Mouse (Mus musculus): Measurements from ENCODE around the gene Haspin. TPM values are rescaled to one million over a fixed set of nuclear protein-coding genes. Genes with fewer than 3 reads are reported as not detected.

The Haspin gene
- total RNA-seq (2021): 1 to 10 TPM in 1 of 2 experiments, under 1 TPM in 1; 0.81 to 1.3 TPM
- long read RNA-seq, experiment 1, partial matches to known transcripts: 0 of 5 reads
- long read RNA-seq, experiment 1, other reads (novel, unspliced or antisense): 1 of 5 reads
- long read RNA-seq, experiment 2, partial matches to known transcripts: 0 of 3 reads
- long read RNA-seq, experiment 2, other reads (novel, unspliced or antisense): 0 of 3 reads

DNA sequence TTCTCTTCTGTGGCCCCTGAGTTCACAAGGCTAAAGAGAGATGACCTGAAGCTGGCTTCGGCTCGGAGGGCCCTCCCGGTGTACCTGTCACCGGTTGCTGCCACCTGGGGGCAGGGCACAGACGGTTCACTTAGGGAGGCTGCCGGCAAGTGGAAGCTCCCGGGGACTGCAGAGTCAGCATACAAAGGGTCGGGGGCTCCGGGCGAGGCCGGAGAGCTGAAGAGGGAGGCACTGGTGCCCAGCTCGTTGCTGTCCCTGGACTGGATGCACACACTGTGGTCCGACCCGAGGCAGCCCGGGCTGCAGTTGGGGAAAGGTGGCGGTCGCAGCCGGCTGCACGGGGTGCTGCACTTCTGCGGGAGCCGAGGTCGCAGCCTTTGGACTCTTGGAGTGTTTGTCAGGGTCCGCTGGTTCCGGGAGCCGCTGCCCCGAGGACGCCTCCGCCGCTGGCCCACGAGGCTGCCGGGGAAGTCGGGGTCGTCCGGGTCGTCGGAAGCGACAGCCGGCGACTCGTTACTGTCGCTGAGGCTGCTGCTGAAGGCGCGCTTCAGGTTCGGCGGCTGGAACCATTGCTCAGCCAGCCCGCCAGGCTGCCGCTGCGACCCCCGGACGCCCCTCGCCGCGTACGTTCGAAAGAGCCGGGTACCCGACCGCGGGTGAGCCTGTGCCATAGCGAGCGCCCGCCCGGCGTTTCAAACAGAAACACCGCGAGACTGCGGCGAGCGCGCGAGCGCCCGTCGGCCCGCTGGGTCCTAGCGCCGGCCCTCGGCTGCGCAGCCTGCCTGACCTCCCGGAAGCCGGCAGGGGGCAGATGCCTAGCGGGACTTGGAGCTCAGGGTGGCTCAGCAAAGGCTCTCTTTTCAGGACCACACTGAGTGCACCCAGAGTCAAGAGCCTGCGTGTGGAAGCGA, at the start of gene Haspin:
TSS of gene Haspin (minus strand) at position 704 of the 911 bp plus-strand sequence.
- intact Hi-C loops (cut with DNase I): loop anchor here (2.0 to 5.0 kb wide), 4 partner anchors 21 to 1234 kb away; partner anchors contain the start of genes Emc6 and Tax1bp3
- DNase-seq: peak; percentile 94 to 97

DNA sequence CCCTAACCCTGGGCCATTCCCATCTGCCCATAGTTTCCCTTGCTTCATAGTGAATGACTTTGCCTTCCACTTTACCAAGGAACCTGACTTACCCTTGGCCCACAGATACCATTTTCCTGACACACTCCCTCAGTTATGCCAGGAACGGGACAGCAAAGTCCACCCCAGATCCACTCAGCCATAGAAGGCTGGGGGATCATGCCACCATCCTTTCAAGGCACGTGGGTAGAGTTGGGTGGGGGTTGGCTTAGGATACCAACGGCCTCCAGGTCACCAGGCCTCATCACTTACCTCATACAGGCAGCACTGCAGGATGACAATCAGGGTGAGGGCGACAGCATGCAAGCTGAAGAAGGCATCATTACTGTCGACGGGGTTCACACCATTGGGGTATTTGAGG, 49.1 kb upstream of the Haspin start:
- intact Hi-C loops (cut with DNase I): no loop called here
- no peak for DNase-seq

DNA sequence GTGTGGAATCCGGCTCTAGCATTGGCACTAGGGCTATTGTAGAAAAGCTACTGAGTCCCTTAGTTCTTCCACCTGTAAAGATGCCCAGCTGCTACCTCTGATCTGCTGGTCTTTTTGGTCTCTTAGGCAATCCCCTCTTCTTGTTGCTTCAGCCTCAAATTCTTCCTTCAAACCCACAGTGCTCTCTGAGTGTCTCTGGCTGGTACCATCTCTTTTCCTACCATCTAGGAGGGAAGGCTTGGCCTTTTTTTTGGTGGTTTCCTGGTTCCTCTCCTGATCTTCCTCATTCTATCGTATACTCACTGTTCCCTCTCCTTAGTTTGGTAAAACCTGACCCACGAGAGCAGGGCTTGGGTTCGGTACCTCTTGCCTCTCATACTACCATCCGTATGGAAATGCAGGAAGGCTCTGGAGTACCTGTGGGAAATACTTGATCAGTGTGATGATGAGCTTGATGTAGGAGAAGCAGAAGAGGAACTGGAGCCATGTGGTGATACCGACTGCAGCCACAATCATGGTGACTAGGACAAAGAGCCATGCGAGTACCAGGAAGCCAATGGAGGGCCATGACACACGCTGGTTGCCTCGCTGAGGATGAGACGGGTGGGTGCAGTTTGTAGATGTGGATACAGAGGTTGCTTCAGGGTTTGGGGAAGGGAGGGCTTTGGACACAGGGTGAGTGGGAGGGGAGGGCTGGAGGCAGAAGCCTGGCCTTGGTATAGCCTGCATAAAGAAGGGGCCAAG, 48.0 kb upstream of the Haspin start:
- intact Hi-C loops (cut with DNase I): no loop called here
- DNase-seq: no peak

DNA sequence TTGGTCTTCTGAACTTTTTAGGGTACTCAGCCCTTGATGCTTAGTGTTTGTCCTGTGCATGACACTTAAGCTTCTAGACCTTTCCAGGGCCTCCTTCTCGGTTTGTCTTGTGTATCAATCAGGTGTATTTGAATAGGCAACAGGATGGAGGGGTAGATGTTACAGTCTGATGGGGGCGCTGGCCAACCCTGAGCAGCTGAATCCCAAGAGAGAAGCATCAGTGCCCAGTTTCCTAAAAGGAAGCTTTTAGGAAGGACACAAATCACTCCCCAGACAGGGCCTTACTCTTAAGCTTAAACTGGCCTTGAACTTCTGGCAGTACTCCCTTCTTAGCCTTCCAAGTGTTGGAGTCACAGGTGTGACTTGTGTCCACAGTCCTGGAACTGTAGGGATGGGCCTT, 39.8 kb upstream of the Haspin start:
- no peak for DNase-seq
- intact Hi-C loops (cut with DNase I): loop anchor here (5.0 kb wide), 1 partner anchor 41 kb away; the partner anchor contains the start of gene Haspin

DNA sequence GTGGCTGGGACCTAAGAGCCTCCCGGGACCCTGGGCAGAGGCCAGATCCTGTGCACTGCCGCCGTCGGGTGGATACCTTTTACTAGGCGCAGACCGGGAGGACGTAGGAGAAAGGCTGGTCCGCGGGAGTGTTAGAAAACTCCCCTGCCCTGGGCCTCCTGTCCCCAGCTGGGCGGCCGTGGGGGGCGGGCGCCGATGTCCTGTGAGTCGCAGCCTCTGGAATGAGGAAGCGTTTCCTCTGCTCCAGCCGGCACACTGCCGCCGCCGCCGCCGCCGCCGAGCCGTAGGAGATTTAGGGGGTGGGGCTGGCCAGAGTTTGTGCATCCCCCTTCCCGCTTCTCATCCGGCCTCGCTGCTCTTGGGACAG, 39.4 kb upstream of the Haspin start:
- intact Hi-C loops (cut with DNase I): loop anchor here (5.0 kb wide), 1 partner anchor 40 kb away; the partner anchor contains the start of gene Haspin
- DNase-seq: peak; percentile 88 to 90

DNA sequence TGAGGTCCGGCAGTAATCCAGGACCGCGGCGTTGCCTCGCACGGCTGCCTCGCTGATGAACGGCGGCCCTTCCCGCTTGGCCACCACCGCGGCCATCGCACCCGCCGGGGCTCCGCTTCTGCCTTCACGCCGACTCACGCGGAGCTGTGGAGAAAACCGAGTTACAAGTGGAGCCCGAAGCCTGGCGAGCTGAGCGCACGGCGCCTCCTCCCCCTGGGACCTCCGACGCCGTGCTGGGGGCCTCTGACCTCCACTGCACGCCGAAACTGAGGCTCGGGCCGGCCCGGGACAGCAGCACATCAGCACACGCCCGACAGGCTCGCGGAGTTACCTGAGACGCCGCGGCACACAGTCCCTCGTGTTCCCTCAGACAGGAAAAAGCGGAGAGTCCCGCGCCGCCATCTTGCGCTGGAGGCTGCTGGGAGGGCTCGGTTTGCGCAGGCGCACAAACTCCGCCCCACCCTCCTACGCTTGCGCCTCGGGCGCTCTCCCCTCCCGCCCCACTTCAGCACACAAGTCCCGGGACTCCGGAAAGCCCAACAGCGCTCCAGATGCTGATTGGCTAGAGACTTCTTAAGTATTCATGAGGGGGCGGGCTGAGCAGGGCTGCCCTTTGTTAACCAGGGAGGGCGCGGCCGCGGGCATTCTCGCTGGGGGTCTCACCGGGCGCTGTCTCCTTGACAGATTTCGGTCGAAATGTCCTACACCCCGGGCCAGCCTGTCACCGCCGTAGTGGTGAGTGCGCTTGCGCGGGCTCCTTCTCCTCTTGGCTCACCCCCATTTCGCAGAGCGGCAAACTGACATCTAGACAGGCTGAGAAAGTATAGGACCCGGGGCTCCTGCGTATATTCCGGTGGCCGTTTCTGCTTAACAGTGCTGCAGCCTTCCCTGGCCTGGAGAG, 38.8 kb upstream of the Haspin start, which contains the start of the genes Emc6 and Tax1bp3:
TSS of gene Emc6 (minus strand) at position 430 of the 901 bp plus-strand sequence.
TSS of gene Tax1bp3 (plus strand) at position 476 of the 901 bp plus-strand sequence.
- DNase-seq: peak; percentile 97 to 98

DNA sequence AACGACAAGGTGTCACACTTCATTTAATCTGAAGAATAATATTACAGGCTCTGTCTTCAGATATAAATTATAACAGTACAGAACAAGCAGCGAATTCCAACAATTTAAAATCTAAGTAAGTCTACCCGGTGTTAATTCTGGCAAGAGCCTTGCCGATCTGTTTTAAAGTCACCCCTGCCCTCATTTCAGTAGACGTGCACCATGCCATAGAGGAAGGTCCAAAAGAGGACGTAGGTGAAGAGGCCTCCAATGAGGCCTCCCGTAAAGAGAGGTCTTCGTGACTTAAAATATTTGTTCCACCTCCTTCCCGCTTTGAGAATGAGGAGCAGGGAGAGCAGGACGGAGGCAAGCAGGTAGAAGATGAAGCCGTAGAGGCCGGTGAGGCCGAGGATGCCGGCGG, 38.1 kb upstream of the Haspin start:
- intact Hi-C loops (cut with DNase I): loop anchor here (5.0 kb wide), 1 partner anchor 39 kb away; the partner anchor contains the start of gene Haspin
- DNase-seq: no peak

More for the DNA sequence above, 38.8 kb upstream of the Haspin start, which contains the start of the genes Emc6 and Tax1bp3:
- intact Hi-C loops (cut with DNase I): loop anchor here (5.0 kb wide), 1 partner anchor 40 kb away; the partner anchor contains the start of gene Haspin

DNA sequence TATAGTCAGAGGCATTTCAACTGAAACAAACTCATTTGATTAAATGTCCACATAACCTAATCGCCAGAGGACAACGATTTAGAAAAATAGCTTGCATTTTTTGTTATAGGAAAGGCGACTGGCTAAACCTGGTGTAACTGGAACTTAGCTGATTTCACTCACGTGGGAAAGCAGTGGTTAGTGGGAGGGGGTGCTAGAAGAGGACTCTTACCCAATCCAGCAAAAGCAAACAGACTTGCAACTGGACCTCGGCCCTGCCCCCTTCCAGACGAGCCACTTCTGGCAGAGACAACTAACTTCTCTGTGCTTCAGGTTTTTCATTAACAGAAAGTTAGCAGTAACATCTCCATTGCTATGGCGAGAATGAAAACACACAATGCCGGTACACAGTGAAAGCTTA, 37.5 kb upstream of the Haspin start:
- no peak for DNase-seq
- intact Hi-C loops (cut with DNase I): loop anchor here (5.0 kb wide), 1 partner anchor 38 kb away; the partner anchor contains the start of gene Haspin

DNA sequence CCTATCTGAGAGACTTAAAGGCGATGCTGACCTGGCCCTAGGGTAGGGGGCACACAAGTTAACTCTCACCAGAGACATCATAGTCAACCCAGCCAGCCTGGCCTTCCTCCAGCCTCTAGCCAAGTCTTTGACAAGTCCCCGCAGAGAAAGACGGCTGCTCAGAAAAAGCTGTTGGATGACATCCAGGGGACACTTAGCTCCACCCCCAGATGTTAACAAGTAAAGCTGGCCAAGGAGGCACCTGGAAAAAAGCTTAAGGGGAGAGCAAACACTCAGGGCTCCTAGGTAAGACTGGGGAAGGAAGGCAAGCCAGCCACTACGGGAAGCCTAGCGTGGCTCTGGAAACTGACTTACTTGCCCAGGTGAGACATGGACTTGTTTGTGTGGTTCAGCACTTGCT, 34.1 kb upstream of the Haspin start:
- intact Hi-C loops (cut with DNase I): no loop called here
- peak; percentile 62 to 63 for DNase-seq

DNA sequence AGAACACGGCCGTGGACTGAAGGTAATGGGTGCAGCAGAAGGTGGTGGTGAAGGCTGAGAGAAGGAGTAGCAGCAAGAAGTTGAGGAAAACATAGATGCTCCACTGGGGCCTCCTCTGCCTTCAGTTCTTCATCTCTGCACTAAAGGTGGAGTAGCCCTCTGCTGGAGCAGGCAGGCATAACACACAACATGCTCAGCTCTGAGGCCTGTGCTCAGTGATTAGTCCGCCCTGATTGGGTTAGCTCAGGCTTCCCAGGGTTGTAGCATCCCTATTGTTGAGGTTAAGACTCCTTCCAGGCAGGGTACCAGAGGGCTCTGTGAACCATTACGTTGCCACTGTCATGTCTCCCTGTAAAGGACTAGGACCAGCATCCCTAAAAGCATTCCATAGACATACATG, 31.1 kb upstream of the Haspin start:
- peak; percentile 54 to 74 for DNase-seq
- intact Hi-C loops (cut with DNase I): no loop called here

DNA sequence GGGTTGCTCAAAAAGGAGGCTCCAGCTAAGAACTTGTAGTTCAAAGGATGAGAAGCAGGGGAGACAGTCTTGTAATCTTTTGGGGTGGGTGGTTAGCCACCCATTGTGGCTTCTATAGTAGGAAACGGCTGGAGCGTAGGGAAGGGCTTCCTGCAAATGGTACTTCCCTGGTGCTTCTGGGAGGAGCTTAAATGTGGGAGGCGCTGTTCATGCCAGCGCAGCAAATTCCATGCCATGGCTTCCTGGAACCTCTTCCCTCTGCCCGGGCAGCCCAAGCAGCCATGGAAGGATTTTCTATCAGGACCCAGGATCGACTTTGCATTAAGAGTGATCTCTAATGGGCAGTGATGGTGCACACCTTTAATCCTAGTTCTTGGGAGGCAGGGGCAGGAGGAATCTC, 30.5 kb upstream of the Haspin start:
- intact Hi-C loops (cut with DNase I): no loop called here
- DNase-seq: no peak

DNA sequence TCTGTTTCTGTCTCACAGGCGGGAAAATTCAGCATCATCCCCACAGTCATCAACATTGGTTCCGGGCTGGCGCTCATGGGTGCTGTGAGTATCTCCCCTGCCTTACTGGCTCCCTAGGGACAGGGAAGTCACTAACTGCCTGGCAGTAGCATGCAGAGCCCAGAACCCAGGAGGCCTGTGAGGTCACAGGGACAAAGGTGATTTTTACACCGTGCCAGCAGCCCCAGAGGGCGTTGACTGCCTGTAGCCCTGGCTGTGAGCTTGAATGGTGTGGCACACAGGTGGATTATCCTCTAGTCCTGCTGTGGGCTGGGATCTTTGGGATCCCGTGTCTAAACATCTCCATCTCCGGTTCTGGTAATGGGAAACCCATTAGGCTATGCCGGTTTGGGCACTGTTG, 30.0 kb upstream of the Haspin start:
- intact Hi-C loops (cut with DNase I): no loop called here
- DNase-seq: no peak

DNA sequence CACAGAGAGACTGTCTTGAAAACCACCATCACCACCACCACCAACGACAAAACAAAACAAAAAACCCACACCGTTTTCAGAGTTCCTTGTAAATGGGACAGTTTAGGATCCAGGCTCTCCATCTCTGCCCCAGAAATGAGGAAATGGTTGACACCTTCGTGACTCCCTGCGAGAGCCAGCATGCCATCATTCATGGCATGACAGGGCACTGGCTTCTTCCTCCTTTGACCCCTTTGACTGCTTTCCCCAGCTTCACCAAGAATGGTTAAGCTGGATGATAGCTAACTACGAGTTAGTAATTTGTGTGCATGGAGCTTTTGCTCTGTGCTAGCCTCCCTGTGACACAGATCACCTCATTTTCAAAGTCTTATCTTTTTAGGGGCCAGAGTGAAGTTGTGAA, 24.2 kb upstream of the Haspin start:
- intact Hi-C loops (cut with DNase I): no loop called here
- DNase-seq: no peak

DNA sequence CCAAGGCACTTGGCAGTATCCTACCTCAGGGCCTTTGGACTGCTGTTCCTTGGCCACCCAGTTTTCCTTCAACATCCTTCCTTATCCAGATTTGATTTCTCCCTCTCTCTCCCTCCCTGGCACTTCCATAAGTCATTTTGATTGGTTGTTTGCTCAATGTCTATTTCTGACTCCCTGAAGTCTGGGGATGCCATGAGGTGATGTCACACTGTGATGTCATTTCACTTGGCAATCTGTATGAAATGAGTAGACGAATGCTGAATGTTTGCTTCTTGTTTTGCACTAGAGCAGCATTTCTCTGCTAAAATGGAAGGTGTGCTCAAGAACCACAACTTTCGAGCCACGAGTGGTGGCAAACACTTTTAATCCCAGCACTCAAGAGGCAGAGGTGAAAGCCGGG, 23.5 kb upstream of the Haspin start:
- intact Hi-C loops (cut with DNase I): no loop called here
- no peak for DNase-seq

DNA sequence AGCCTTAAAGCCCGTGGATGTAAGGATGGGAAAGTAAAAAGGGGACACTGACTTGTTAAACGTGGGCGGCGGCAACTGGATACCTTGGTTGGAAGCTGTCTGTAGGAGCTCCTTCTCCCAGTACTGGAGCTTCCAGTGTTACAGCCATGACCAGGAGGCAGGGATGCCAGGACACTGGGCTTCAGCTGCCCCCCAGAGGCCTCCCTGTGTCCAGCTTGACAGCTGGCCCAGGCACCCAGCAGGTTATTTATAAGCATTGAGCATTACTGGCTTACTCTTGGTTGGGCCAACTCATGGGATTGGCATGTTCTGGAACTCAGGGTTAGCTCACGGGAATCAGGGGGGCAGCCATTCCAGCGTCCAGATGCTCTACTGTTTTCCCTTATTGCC, 22.7 kb upstream of the Haspin start:
- intact Hi-C loops (cut with DNase I): no loop called here
- DNase-seq: peak; percentile 52 to 67

DNA sequence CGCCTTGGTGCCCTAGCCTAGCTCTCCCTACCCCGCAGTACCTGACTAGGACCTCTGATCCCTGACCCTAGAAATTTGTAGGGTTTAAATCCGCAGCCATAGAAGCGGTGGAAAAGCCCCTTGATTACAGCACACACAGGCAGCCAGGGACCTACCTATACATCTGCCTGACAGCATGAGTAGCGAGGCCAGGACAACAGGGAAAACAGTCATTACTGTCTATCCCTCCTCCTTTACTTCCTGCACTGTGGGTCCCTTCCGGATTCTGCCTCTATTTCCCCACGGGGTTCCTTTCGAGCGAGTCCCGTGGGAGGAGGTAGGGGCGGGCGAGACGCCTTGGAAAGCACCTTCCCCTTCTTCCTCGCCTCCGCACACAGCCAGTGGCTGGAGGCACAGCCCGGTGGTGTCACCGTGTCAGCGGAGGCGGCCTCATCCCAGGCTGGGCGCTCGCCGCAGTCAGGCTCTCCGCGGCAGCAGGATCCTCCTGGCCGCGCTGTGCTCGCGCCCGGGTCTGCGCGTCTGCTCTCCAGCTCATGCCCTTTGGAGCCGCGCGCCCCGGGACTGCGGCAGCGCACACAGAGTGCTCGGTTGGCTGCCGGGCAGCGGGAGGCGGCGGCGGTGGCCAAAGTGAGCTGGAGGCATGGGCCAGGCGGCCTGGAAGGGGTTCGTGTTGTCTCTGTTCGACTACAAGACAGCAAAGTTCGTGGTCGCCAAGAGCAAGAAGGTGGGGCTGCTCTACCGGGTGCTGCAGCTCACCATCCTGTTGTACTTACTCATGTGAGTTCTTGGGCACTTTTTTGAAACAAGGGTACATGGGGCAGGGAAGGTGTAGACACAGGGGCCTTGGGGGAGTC, 22.1 kb upstream of the Haspin start, which contains the start of gene P2rx5:
TSS of gene P2rx5 (plus strand) at position 465 of the 854 bp plus-strand sequence.
- intact Hi-C loops (cut with DNase I): loop anchor here (2.0 kb wide), 1 partner anchor 21 kb away; the partner anchor contains the start of gene Haspin
- DNase-seq: peak; percentile 67 to 68

DNA sequence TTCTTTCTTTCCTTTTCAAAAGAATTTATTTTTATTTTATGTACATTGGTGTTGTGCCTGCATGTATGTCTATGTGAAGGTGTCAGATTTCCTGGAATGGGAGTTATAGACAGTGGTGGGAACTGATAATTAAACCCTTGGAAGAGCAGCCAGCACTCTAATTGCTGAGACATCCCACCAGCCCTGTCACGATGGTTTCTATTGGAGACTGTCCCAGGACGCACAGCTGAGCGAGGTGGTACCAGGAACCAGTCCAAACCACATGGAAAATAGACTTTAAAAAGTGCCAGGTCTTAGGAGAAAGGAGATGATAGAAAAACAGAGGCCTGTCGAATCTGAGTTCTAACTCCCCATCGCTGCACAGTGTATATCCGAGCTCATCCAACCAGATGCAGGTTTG, 17.0 kb upstream of the Haspin start:
- no peak for DNase-seq
- intact Hi-C loops (cut with DNase I): no loop called here

DNA sequence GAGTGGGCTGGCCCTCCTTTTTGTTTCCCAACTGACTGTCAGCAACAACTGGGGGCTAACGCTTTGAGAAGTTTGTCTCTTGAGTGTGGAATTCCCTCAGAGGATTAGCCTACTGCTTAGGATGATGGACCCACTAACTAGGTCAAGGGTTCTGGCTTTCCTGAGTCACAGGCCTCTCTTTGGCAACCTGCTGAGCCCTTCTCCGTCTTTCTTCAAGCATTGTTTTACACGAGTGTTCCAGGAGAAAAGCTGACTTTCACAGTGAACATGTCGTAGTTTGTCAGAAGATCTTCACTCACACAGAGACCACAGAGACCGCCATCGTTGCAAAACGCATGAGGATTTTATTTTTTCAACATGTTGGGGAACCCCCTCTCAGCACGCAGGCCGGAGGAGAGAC, 10.1 kb upstream of the Haspin start:
- intact Hi-C loops (cut with DNase I): no loop called here
- no peak for DNase-seq

Measured in heart, postnatal 14 days (tissue).